Mouse (Mus musculus): ENCODE data around the gene Dleu7.

DNA sequence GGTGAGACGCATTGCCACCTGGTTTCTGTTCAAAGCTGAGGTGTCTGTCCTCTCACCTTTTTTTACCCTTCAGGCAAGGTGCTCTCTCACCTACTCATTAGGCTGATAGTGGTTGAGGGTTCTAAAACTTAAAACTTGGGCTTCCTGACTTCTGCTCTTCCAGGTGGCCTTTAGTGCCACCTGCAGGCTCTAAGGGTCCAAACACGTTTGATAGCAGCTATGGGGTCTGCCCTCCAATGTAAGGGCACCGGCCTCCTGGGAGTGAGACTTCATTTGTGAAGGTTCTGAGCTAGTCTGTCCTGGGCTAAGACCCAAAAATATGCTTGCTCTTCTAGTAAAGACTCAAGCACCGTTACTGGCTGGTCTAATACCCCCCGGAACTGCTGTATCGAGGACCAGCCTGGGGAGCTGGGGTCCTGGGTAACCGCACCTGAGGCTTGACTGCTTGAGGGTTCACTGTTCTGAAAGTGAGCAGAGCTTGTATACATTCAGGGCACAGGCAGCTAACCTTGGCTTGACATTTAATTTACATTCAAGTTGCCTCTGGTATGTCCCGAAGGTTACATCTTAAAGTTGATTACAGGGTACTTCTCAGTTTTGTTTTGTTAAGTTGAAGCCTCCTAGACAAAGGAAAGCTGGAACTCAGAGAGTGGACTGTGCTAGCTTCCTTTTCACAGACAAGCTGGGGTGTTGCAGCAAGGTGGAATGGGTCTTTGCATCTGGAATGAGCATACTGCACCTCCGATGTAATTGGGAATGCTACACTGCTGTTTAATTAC is 41.3 kb upstream of the Dleu7 start:
- peak; percentile 38 for TF ChIP-seq CTCF (IDR thresholded peaks at IDR 0.05; ENCODE audit: low read depth, low read length)
- TF ChIP-seq EP300 (IDR thresholded peaks at IDR 0.05; ENCODE audit: insufficient read depth, low read depth, low read length): no peak
- no peak for TF ChIP-seq POLR2A (IDR thresholded peaks at IDR 0.05; ENCODE audit: insufficient read depth, low read length)
